Mouse (Mus musculus) CH12.LX (cell line): Measurements from ENCODE around the gene Cyp1b1. TPM values are rescaled to one million over a fixed set of nuclear protein-coding genes. Genes with fewer than 3 reads are reported as not detected.
A peak's percentile ranks its signal among the peaks of the same experiment; 100 is the strongest.

Source experiments
- DNase-seq: peaks from one replicate; pipeline ENCODE4 v3.0.0-alpha.2; 2013; ENCODE audit errors: extremely low read depth
- H3K27ac ChIP-seq: 2 replicates; pipeline ENCODE4 v1.5.1; 2012; ENCODE audit warnings: low read depth, mild to moderate bottlenecking, control low read depth, moderate library complexity; ENCODE audit not compliant: insufficient read depth
- H3K27me3 ChIP-seq: replicated peaks from 2 replicates; pipeline ENCODE3; 2012; ENCODE audit warnings: inconsistent platforms
- H3K36me3 ChIP-seq, 2 experiments: replicated peaks in 1 of 2; 2 replicates each; pipeline versions ENCODE3 to v1.6.1; 2012; ENCODE audit warnings: inconsistent platforms in 1 of 2, low read length in 1 of 2, mild to moderate bottlenecking in 1 of 2, mixed read lengths in 1 of 2, moderate library complexity in 1 of 2; ENCODE audit not compliant: control insufficient read depth in 1 of 2, insufficient read depth in 1 of 2
- H3K4me1 ChIP-seq, 2 experiments: 2 replicates each; pipeline ENCODE4 v1.6.1; 2012; ENCODE audit warnings: inconsistent platforms in 1 of 2, moderate library complexity in 1 of 2; ENCODE audit not compliant: insufficient read depth in 2 of 2, control insufficient read depth in 1 of 2
- H3K4me2 ChIP-seq: 2 replicates; pipeline ENCODE4 v1.6.1; 2012; ENCODE audit warnings: low read depth, mild to moderate bottlenecking, control low read depth; ENCODE audit not compliant: poor library complexity, insufficient read depth, severe bottlenecking
- H3K4me3 ChIP-seq, 3 experiments: fragments of 150-350 bp in 1 of 3; sonication (generic) in 1 of 3; replicated peaks in 1 of 3; 2 replicates each; pipeline versions ENCODE3 to v1.5.1; 2011 to 2012; ENCODE audit warnings: low read depth in 2 of 3, low read length in 2 of 3, mild to moderate bottlenecking in 2 of 3, moderate library complexity in 2 of 3, control low read depth in 1 of 3, improper control_type of control experiment in 1 of 3, inconsistent platforms in 1 of 3, mixed read lengths in 1 of 3; ENCODE audit not compliant: poor library complexity in 1 of 3
- H3K79me2 ChIP-seq: replicated peaks from 2 replicates; pipeline ENCODE4 v1.6.1; 2012; ENCODE audit warnings: mild to moderate bottlenecking, moderate library complexity; ENCODE audit not compliant: control insufficient read depth, poor library complexity, insufficient read depth, severe bottlenecking; ENCODE audit errors: extremely low read depth
- H3K9ac ChIP-seq: 2 replicates; pipeline ENCODE4 v1.6.1; 2012; ENCODE audit warnings: low read depth, mild to moderate bottlenecking, control low read depth, moderate library complexity; ENCODE audit not compliant: insufficient read depth
- H3K9me3 ChIP-seq: replicated peaks from 2 replicates; pipeline ENCODE3; 2012; ENCODE audit warnings: low read length, inconsistent platforms, mixed read lengths
- CHD1 ChIP-seq: IDR thresholded peaks from 2 replicates; pipeline ENCODE4 v1.6.1; 2012; ENCODE audit warnings: low read depth, low read length, improper control_type of control experiment, inconsistent platforms
- CHD2 ChIP-seq: IDR thresholded peaks from 2 replicates; pipeline ENCODE4 v1.6.1; 2011; ENCODE audit warnings: low read length, improper control_type of control experiment
- CTCF ChIP-seq, 2 experiments: IDR thresholded peaks in 1 of 2; conservative IDR thresholded peaks in 1 of 2; 2 replicates each; pipeline ENCODE4 v1.5.1; 2011 to 2012; ENCODE audit warnings: low read depth in 2 of 2, low read length in 2 of 2, improper control_type of control experiment in 1 of 2, inconsistent platforms in 1 of 2, mild to moderate bottlenecking in 1 of 2, moderate library complexity in 1 of 2
- E2F4 ChIP-seq: IDR thresholded peaks from 2 replicates; pipeline ENCODE4 v1.6.1; 2011; ENCODE audit warnings: low read depth, low read length, improper control_type of control experiment; ENCODE audit not compliant: insufficient replicate concordance
- EP300 ChIP-seq: IDR thresholded peaks from 2 replicates; pipeline ENCODE4 v1.6.1; 2011; ENCODE audit warnings: low read length, improper control_type of control experiment
- ETS1 ChIP-seq: conservative IDR thresholded peaks from 2 replicates; pipeline ENCODE4 v1.6.1; 2012; ENCODE audit warnings: low read depth, mild to moderate bottlenecking, inconsistent platforms, low read length, improper control_type of control experiment, moderate library complexity
- GABPA ChIP-seq: IDR thresholded peaks from 2 replicates; pipeline ENCODE4 v1.6.1; 2012; ENCODE audit warnings: low read depth, low read length, improper control_type of control experiment, inconsistent platforms; ENCODE audit not compliant: insufficient replicate concordance
- HCFC1 ChIP-seq: IDR thresholded peaks from 2 replicates; pipeline ENCODE4 v1.6.1; 2012; ENCODE audit warnings: low read depth, mild to moderate bottlenecking, inconsistent platforms, low read length, improper control_type of control experiment
- IRF4 ChIP-seq: IDR thresholded peaks from 2 replicates; pipeline ENCODE4 v1.6.1; 2014; ENCODE audit warnings: low read depth, mild to moderate bottlenecking, inconsistent platforms, low read length, improper control_type of control experiment
- JUND ChIP-seq: conservative IDR thresholded peaks from 2 replicates; pipeline ENCODE4 v1.6.1; 2011; ENCODE audit warnings: low read depth, low read length, improper control_type of control experiment
- MAX ChIP-seq: IDR thresholded peaks from 2 replicates; pipeline ENCODE4 v1.6.1; 2011; ENCODE audit warnings: low read length, improper control_type of control experiment
- MAZ ChIP-seq: IDR thresholded peaks from 2 replicates; pipeline ENCODE4 v1.6.1; 2012; ENCODE audit warnings: low read depth, mild to moderate bottlenecking, inconsistent platforms, low read length, improper control_type of control experiment, moderate library complexity
- MEF2A ChIP-seq: IDR thresholded peaks from 2 replicates; pipeline ENCODE4 v1.6.1; 2014; ENCODE audit warnings: low read depth, mild to moderate bottlenecking, inconsistent platforms, low read length, improper control_type of control experiment, borderline replicate concordance
- MXI1 ChIP-seq: IDR thresholded peaks from 2 replicates; pipeline ENCODE4 v1.6.1; 2011; ENCODE audit warnings: mild to moderate bottlenecking, low read depth, low read length, improper control_type of control experiment
- MYC ChIP-seq: IDR thresholded peaks from 2 replicates; pipeline ENCODE4 v1.6.1; 2011; ENCODE audit warnings: low read depth, mild to moderate bottlenecking, improper control_type of control experiment, low read length
- NELFE ChIP-seq: IDR thresholded peaks from 2 replicates; pipeline ENCODE4 v1.6.1; 2011; ENCODE audit warnings: low read depth, low read length, improper control_type of control experiment
- NRF1 ChIP-seq: IDR thresholded peaks from 2 replicates; pipeline ENCODE4 v1.6.1; 2014; ENCODE audit warnings: low read depth, mild to moderate bottlenecking, inconsistent platforms, low read length, improper control_type of control experiment, moderate library complexity
- PAX5 ChIP-seq: IDR thresholded peaks from 2 replicates; pipeline ENCODE4 v1.6.1; 2012; ENCODE audit warnings: low read length, inconsistent platforms, mixed read lengths
- POLR2A ChIP-seq: IDR thresholded peaks from 2 replicates; pipeline ENCODE4 v1.6.1; 2011; ENCODE audit warnings: low read depth, mild to moderate bottlenecking, improper control_type of control experiment, low read length
- RAD21 ChIP-seq: IDR thresholded peaks from 2 replicates; pipeline ENCODE4 v1.6.1; 2011; ENCODE audit warnings: low read depth, mild to moderate bottlenecking, low read length, improper control_type of control experiment, moderate library complexity
- SIN3A ChIP-seq: IDR thresholded peaks from 2 replicates; pipeline ENCODE4 v1.6.1; 2012; ENCODE audit warnings: low read length, improper control_type of control experiment, inconsistent platforms
- SMC3 ChIP-seq: IDR thresholded peaks from 2 replicates; pipeline ENCODE4 v1.6.1; 2011; ENCODE audit warnings: low read depth, low read length, improper control_type of control experiment
- TBP ChIP-seq: conservative IDR thresholded peaks from 2 replicates; pipeline ENCODE4 v1.6.1; 2011; ENCODE audit warnings: low read depth, low read length, improper control_type of control experiment
- TCF12 ChIP-seq: IDR thresholded peaks from 2 replicates; pipeline ENCODE4 v1.6.1; 2014; ENCODE audit warnings: low read depth, mild to moderate bottlenecking, inconsistent platforms, low read length, improper control_type of control experiment
- USF2 ChIP-seq: conservative IDR thresholded peaks from 2 replicates; pipeline ENCODE4 v1.6.1; 2011; ENCODE audit warnings: low read depth, low read length, improper control_type of control experiment
- ZC3H11A ChIP-seq: IDR thresholded peaks from 2 replicates; pipeline ENCODE4 v1.6.1; 2012; ENCODE audit warnings: low read depth, mild to moderate bottlenecking, inconsistent platforms, low read length, improper control_type of control experiment
- ZMIZ1 ChIP-seq: IDR thresholded peaks from 2 replicates; pipeline ENCODE4 v1.6.1; 2012; ENCODE audit warnings: low read depth, mild to moderate bottlenecking, inconsistent platforms, low read length, improper control_type of control experiment
- ZNF384 ChIP-seq: IDR thresholded peaks from 2 replicates; pipeline ENCODE4 v1.6.1; 2012; ENCODE audit warnings: low read depth, low read length, improper control_type of control experiment, inconsistent platforms
- dilution Hi-C: fragments of 300-500 bp; cut with MboI; formaldehyde crosslinking; loops from 2 replicates; pipeline ENCODE4 v1.14.3; 2020; ENCODE audit warnings: low sequenced_read_pairs; ENCODE audit not compliant: extremely low pct_unique_long_range_greater_than_20kb, extremely low pct_ligation_motif_present
- in situ Hi-C: fragments of 300-500 bp; cut with MboI; formaldehyde crosslinking; loops from 3 replicates; pipeline ENCODE4 v1.14.3; 2019; ENCODE audit warnings: low sequenced_read_pairs, low pct_ligation_motif_present, low pct_unique_long_range_greater_than_20kb, mixed read lengths
- polyA plus RNA-seq: library from polyadenylated mRNA; unstranded; fragments of >175 nt; gene quantifications from 2 replicates; pipeline ENCODE4 v1.2.1, GENCODE M21; 2012; ENCODE audit warnings: low read depth; ENCODE audit not compliant: insufficient read length
- total RNA-seq, 2 experiments: library from RNA; depleted of rRNA; stranded (reverse); fragments of 300-350 nt in 1 of 2; fragments of >200 nt in 1 of 2; gene quantifications; 2 replicates each; pipeline ENCODE4 v1.2.3; 2012 to 2014

The Cyp1b1 gene
- total and polyA plus RNA-seq, 3 experiments, result not detected

DNA sequence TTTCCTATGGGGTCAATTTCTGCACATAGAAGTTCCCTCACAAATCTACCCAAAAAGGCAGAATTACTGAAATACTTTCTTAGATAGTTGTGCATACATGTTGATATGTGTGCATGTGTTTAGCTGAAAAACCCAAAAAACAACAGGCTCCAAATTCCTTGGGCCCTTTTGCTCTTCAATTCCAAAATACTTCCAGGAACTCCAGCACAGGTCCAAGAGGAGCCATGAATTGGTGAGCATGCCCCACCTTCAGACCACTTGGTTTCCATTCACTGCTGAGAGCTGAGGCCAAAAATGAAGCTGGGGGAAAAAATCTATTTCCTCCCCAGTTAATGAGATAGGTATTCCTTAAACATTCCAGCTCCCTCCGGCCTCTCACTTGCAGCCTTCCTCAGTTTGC, 5.1 kb downstream of the Cyp1b1 start:
- DNase-seq, result no peak

DNA sequence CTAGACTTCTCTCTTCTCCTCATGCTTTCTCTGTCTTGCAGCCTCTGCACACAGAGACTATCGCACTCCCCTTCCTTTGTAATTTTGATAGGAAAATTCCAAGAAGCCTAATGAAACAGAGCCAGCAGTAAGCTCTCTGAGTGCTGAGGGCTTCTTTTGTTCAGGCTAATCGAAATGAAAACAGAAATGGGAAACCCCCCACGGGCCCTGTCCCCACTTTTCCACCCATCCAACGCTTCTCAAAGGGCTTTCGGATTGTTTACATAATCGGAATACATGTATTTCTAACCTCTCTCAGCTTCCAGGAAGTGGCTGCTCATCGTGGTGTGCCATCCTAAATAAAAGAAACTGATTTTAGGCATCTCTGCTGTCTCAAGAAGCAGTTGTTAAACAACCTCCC, 6.7 kb downstream of the Cyp1b1 start:
- Histone ChIP-seq H3K4me2 (0 out of 2 replicates have a peak overlapping the region, but pooled peaks have one; percentile 36), H3K27me3 (no peaks in the 10 kb centered on the region), H3K9me3 (no peaks in the 10 kb centered on the region), H3K4me1 (no peaks in the 10 kb centered on the region), H3K27ac (no peak overlapping the region), H3K36me3 (no peaks in the 10 kb centered on the region), H3K79me2 (no peaks in the 10 kb centered on the region), H3K4me3 (no peak overlapping the region), H3K9ac (no peak overlapping the region)
- dilution Hi-C loops, result no loop called here
- TF ChIP-seq ZC3H11A, result no peak
- no peak for TF ChIP-seq TBP
- TF ChIP-seq USF2, result no peak
- TF ChIP-seq MXI1, result no peak
- TF ChIP-seq CHD1, result no peak
- no peak for TF ChIP-seq RAD21
- no peak for TF ChIP-seq EP300
- no peak for TF ChIP-seq MYC
- no peak for TF ChIP-seq MAZ
- TF ChIP-seq NELFE, result no peak
- no peak for TF ChIP-seq TCF12
- no peak for TF ChIP-seq IRF4
- TF ChIP-seq GABPA, result no peak
- no peak for TF ChIP-seq E2F4
- no peak for TF ChIP-seq MAX
- no peak for TF ChIP-seq SMC3
- no peak for TF ChIP-seq JUND
- no peak for TF ChIP-seq ZNF384
- TF ChIP-seq SIN3A, result no peak
- no peak for TF ChIP-seq PAX5
- in situ Hi-C loops, result loop anchor here (25.0 kb wide), 1 partner anchor 479 kb away; no protein-coding TSS in a partner anchor
- no peak for DNase-seq

More for the DNA sequence above, 5.1 kb downstream of the Cyp1b1 start:
- Histone ChIP-seq H3K9ac (no peak overlapping the region), H3K9me3 (peaks cover 8% of the 10 kb centered on the region), H3K4me1 (no peaks in the 10 kb centered on the region), H3K36me3 (no peaks in the 10 kb centered on the region), H3K27ac (no peak overlapping the region)
- dilution Hi-C loops, result no loop called here
- TF ChIP-seq CTCF (conservative IDR thresholded peaks at IDR 0.05 in 1 of 2, IDR thresholded peaks at IDR 0.05 in 1 of 2; ENCODE audit: low read depth in 2 of 2, low read length in 2 of 2) (no peak), MAX (no peak), MAZ (no peak), EP300 (no peak), NRF1 (no peak), ZMIZ1 (no peak), HCFC1 (no peak), ETS1 (no peak), NELFE (no peak), SMC3 (no peak), CHD2 (no peak), CHD1 (no peak), MEF2A (no peak), POLR2A (no peak)
- TF ChIP-seq, all 38 proteins: peak for 0
- in situ Hi-C loops, result loop anchor here (25.0 kb wide), 1 partner anchor 478 kb away; no protein-coding TSS in a partner anchor
- no peaks in the 10 kb centered on the region for H3K79me2 ChIP-seq
- no peaks in the 10 kb centered on the region for H3K27me3 ChIP-seq
- H3K4me2 ChIP-seq, result no peak overlapping the region
- no peak overlapping the region for H3K4me3 ChIP-seq
